Mouse (Mus musculus) thymus, postnatal 0 days (tissue): ENCODE results near the gene Col9a1. TPM values are rescaled to one million over a fixed set of nuclear protein-coding genes. Genes with fewer than 3 reads are reported as not detected.

Experiments used
- DNase-seq: peaks from one replicate; pipeline ENCODE4 v3.0.0-alpha.2; 2015; ENCODE audit warnings: low spot score
- polyA plus RNA-seq: library from polyadenylated mRNA; unstranded; fragments of >200 nt; fragmentation: Nextera tagmentation; extraction: Ambion mirVana; gene quantifications from 2 replicates; pipeline ENCODE4 v1.2.1, GENCODE M21; 2015

Gene Col9a1
- polyA plus RNA-seq, 1 experiment from 2014 or later: 0.81 TPM

DNA sequence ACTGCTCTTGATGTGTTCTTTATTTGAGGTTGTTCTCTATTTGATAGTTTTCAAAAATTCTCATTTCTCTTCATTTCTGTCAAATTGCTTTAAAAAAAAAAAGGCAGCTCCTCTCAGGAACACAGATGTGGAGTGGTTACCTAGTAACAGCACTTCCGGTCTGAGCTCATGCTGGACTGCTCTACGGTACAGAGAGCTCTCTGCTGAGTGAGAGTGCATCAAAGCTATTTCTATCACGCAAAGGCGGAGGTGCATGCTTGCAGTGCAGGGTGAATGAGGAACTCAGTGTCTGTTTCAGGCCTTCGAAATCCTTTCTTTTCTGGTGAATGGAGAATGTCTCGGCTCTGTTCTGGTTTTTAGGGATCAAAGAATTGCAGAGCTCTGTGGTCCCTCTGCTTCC is 41.6 kb downstream of the Col9a1 start:
- no peak for DNase-seq

DNA sequence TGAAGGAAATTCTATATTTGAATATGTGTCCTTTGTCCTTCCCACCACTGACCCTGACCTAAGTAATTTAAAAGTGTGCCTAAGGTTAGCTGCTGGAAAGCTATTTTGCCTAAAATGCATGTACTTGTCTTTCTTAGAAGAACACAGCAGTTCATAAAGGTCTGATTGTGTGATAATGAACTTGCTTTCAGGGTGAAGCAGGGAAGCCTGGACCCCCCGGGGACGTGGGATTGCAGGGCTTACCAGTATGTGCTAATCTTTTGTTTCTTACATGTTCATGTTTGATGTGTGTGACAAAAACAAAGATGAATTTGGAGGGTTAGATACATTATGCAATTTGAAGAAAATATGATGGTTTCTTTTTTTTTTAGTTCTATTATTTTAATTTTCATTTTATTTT is 44.8 kb downstream of the Col9a1 start:
- no peak for DNase-seq

- no peak for DNase-seq
Measured at GRCm38 (mm10) chr1:24222981-24223612, 45.7 kb downstream of the Col9a1 start.

DNA sequence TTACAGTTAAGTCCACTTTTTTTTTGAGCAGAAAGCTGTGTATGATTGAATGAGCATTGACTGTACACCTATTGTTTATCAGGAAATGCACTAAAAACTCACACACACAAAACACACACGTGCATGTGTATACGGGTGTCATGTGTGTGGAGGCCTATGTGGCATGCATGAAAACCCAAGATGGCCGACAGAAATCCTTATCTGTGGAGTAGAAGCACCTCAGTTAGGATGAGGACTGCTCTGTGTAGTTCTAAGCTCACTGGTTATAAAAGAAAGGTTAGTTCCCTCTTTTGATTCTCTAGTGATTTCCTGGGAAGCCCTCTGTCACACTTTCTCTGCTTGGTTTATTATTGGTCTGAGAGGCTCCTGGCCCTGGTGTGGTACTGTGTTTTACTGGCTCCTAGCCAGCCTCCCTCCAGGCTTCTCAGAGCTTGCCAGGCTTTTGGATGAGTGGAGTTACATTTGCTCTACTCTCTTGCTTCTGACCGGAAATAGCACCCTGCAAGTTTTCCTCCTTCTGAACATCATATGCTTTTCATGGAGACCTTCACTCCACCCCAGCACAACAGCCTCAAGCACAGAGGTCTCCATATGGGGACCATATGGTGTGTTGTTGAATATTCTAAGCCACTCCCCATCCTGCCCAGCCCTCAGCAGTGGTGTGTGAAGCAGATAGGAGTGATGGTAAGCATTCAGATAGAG is 48.6 kb downstream of the Col9a1 start:
- no peak for DNase-seq

DNA sequence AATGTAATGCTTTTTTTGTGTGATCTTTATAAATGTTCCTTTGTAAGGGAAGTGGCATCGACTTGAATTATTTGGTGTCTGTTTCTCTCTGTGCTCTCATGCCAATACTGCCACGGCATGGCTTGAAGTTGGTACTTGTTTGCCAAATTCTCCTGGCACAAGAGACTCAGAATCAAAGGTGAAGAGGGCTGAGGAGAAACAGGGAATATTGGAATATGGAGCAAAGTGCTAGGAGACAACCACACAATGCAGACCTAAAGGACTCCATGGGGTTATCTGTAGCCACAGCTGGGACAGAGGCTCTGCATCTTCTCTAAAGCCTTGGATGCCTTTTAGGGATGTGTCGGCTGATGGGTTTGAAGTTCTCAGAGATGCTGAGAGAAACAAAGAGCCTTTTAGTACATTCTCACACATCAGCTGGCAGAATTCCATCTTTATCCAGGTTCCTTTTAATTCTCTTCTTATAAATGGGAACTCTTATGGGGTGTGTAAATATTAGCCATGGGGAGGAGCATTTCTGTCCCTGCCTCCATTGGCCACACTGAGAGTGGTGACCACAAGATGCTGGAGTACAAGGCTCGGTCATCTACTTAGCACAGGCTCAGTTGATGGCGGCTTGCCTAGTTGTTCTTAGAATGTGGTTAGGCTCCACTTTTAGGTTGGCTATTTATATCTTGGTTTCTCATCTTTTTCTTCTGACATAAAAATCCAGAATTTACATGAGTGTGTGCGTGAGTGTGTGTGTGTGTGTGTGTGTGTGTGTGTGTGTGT is 49.7 kb downstream of the Col9a1 start:
- no peak for DNase-seq

DNA sequence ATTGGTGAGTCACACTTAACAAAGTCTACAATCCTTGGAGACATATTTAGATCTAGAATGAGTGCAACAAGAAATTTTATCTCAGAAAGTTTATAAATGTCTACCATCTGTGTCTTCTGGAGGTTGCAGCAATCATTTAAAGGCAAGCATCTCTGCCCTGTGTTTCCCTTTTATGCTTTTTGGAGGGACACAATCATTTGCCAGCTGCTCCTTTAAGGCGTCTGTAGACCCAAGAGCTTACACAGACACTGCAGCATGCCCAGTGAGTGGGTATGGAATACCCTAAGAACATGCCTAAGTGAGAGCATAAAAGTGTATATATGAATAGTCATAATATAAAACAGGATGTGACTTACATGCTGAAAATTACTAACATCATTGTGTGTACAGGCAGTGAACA is 52.1 kb downstream of the Col9a1 start:
- DNase-seq: no peak

DNA sequence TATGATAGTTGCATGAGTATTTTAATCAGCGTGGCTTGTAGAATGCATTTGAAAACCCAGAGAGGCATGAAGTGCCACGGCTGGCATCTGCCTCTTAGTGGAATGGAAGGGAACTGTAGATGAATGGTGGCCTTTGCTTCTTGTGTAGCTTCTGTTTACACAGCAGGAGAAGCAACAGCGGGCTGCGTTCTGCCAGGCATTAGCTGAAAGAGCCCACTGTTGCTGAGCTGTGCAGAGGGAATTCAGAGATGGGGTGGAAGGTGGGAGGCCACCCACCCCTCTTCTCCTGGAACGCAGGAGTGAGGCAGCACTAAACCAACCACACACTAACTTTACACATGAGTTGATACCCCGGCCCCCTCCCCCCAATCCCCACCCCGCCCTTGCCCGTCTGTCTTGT is 53.0 kb downstream of the Col9a1 start:
- no peak for DNase-seq

DNA sequence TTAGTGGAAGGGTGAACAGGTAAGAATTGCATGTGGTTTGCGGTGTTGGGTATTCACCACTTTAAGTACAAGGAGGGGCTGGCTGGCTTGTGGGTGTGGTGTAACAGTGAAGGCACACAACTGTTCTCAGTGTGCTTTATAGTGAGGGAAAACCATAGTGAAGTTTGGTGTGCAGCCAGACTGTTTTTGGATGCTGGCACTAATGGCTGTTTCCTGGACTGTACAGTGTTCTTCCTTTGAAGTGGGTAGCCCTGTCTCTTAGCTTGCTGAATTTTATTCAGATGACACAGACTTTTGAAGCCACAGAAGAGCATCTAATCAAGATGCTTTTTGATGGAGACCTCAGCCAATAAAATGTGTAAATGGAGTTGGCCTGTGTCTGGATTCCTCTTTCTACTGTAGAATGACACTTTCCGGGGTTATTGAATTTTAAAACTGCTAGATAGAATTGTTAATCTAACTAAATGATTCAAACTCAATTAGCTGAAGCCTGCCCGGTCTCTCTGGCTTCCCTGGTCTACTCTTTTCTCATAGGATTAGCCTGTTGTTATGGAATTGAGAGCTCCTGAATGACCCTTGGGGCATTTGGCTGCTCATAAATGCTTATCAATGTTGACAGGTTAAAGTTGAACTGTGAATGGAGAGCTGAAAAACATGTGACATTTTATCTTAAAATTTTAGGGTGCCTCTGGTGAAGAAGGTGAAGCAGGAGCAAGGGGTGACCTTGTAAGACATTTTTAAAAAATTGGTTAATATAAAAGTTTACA is 54.3 kb downstream of the Col9a1 start:
- no peak for DNase-seq

GRCm38 (mm10) chr1:24236330-24236729 is 58.9 kb downstream of the Col9a1 start:
- DNase-seq: no peak

DNA sequence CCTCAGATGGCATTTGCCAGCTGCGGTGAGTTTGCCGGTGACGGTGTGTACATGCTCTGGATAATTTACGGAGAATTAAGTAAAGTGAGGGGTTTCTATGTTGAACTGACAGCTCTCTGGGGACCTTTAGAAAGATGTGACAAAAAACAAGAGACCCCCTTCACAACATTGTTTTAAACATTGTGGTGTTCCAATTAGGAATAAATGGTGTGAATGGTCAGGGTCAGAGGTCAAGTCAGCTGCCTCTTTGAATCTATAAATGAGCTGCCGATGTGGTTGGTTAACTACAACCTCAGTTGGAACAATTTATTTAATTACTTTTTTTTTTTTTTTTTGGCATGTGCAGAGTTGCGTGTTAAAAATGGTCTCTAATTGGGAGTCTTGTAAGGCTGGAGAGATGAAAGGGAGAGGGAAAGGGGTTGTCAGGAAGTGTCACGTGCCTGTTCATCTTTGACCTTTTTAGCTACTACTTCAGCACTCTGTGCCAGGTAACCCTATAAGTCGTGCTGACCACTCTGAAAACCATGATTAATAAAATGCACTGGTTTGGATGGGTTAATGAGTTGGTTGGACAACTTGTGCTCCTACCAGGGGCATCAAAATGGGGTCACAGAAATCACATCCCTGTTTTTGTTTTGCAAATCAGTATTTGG is 62.8 kb downstream of the Col9a1 start:
- no peak for DNase-seq

GRCm38 (mm10) chr1:24244931-24245330 is 67.5 kb downstream of the Col9a1 start:
- DNase-seq: no peak

DNA sequence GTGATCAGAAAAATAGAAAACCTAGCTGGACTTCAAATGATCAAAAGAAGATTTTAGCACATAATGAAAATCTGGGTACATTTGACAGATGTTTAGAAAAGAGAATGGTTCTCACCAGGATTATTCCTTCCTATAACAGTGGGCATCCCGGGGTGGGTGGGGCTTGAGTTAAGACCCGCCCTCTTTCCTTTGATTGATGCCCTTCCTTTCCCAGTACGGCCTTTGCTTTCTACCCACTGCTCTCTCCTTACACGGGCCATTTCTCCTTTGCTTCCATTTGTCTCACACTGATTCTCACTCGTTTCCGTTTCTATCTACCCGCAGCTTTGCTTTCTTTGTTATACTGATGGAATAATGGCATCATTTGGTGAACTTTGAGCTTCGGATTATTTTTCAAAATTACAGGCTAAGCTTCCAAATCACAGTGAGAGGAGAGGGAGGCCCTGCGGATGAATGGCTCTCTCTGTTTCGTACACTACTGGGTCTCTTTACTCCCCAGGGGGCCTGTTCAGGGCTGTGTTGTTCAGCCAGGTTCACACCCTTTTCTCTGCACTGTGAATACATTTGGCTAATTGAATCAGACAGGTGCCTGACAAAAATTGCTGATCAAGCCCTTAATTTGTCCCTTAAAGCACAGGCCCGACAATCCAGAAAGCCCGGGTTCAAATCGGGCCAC is 68.4 kb downstream of the Col9a1 start:
- DNase-seq: no peak

DNA sequence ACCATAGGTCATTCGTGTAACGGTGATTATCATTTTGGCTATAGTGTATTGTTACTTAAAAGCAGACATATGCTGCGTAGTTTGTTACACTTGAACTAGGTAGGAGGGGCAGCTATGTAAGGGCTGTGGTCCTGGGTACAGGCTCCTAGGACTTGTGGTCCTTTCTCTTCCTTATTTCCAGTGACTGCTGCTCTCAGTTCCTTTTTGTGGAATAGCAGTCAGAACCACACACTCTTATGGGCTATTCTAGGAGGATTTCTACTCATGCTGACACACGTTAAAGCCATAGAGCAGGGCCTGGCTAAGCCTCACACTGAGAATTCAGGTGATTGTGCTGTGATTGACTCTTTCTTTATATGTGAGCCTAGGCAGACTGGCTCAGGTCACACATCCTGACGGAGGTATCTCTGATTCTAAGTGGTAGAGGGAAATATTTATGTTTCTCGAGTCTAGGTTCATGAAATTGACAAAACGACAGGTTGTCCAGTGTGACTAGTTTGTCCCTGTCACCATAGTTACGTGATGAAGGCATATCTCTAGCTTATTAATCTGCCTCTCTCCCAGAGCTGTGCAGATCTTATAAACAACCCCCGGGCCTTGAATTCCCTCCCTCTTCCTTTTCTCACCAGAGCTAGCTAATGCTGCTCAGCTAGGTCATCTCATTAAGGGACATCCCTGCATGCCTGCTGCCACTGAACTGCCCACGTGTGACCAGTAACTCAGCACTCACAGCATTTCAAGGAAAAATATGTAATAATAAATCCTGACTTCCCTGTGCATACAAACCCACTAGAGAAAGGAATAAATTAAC is 71.1 kb downstream of the Col9a1 start:
- DNase-seq: no peak

DNA sequence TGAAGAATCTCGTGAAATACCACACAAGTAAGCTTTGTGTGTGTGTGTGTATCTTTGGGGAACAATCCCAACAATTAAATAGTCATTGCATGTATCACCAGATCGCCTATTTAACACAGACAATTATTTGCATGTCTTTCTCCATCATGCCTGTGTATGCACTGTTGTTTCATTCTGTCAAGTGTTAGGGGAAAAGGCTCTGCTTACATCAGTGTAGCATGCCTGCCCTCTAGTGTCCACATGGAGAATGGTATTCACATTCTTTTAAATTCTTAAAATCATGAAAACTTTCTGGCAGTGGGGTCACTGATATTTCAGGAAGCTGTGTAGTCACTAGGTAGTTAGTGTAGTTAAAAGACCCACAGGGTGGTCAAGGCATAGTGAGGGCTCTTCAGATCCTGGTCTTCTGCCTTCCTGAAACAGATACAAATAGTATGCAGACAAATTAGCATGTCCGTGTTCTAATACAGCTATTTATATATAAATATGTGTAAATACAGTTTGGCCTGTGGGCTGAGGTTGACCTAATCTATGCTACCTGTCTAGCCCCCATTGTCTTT is 71.8 kb downstream of the Col9a1 start:
- peak; percentile 13 for DNase-seq

DNA sequence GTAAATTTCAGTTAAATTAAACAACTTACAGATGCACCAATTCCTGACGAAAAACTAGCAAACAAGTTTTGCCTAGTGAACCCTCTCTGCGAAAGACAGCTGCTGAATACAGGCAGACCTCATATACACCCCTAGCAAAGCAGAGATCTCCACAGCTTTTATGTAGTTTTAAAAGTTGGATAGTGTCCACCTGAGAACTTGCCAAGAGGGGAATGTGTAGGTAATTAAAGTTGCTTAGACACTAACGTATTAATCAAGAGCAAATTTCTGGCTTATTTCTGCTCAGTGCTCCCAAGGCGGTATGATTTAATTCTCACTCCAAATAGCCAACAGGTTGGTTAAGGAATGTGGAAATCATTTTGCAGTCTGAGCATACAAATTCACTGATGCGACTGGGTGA is 80.6 kb downstream of the Col9a1 start:
- no peak for DNase-seq

- no peak for DNase-seq
Measured at GRCm38 (mm10) chr1:24259419-24259818, 82.0 kb downstream of the Col9a1 start.

DNA sequence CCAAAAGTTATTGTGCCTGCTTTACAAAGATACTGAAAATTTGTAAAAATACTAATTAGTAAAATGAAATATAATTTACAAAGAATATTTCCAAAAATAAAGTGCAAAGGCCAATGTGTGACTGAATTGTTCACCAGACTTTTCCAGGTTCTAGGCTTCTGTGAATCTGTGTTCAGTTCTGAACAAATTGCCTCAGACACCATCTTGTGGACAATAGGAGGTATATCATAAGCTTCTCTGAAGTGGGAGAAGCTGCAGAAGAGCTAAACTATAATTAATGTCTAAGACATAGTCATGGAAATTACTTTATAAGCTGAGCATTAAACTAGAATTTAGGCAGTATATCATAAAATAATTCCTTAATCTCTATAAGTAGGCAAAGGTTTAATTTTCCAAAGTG is 83.8 kb downstream of the Col9a1 start:
- DNase-seq: no peak

- DNase-seq: no peak
Measured at GRCm38 (mm10) chr1:24267022-24267421, 89.6 kb downstream of the Col9a1 start.

- DNase-seq: no peak
Measured at GRCm38 (mm10) chr1:24286360-24286759, 109.0 kb downstream of the Col9a1 start.
